Mouse (Mus musculus): ENCODE data around the gene Shd. TPM values are rescaled to one million over a fixed set of nuclear protein-coding genes. Genes with fewer than 3 reads are reported as not detected.

Gene Shd
- polyA plus RNA-seq, 1 experiment from 2014 or later, result 32.9 TPM

- Histone ChIP-seq H3K4me1 (ENCODE audit: control insufficient read depth, insufficient read depth, low read length) (no peaks in the 10 kb centered on the region; the same call in 1 of the 2 replicates), H3K4me2 (ENCODE audit: low read depth, low read length) (no peak overlapping the region), H3K9me3 (replicated peaks; ENCODE audit: control insufficient read depth, low read length) (no peaks in the 10 kb centered on the region), H3K27ac (replicated peaks; ENCODE audit: low read depth, low read length) (no peak overlapping the region), H3K9ac (replicated peaks; ENCODE audit: low read length) (no peak overlapping the region), H3K4me3 (ENCODE audit: low read depth, low read length) (no peak overlapping the region), H3K27me3 (ENCODE audit: control insufficient read depth, insufficient read depth, low read length) (peaks cover 2% of the 10 kb centered on the region; the same call in 1 of the 2 replicates), H3K36me3 (replicated peaks; ENCODE audit: control insufficient read depth, insufficient read depth, low read depth, low read length) (no peaks in the 10 kb centered on the region)
- DNase-seq (ENCODE audit: low spot score) (peak; percentile 78), ATAC-seq (replicated peaks; ENCODE audit: insufficient number of reproducible peaks, low FRiP score, low TSS enrichment, low read depth) (peak; percentile 64; the same call in 1 of the 2 replicates)
- 17% methylated on average over 13 of the region's 13 CpGs for WGBS
Observed at GRCm38 (mm10) chr17:55976255-55976862, 6.1 kb downstream of the Shd start.

- WGBS, result 54% methylated on average over 3 of the region's 3 CpGs
- Histone ChIP-seq H3K4me2 (ENCODE audit: low read depth, low read length) (no peak overlapping the region), H3K9ac (replicated peaks; ENCODE audit: low read length) (no peak overlapping the region; the same call in 1 of the 2 replicates), H3K4me3 (ENCODE audit: low read depth, low read length) (no peak overlapping the region), H3K36me3 (replicated peaks; ENCODE audit: control insufficient read depth, insufficient read depth, low read depth, low read length) (no peaks in the 10 kb centered on the region), H3K4me1 (ENCODE audit: control insufficient read depth, insufficient read depth, low read length) (no peaks in the 10 kb centered on the region), H3K9me3 (replicated peaks; ENCODE audit: control insufficient read depth, low read length) (no peaks in the 10 kb centered on the region), H3K27me3 (ENCODE audit: control insufficient read depth, insufficient read depth, low read length) (no peaks in the 10 kb centered on the region; the same call in 1 of the 2 replicates), H3K27ac (replicated peaks; ENCODE audit: low read depth, low read length) (no peak overlapping the region)
- DNase-seq (ENCODE audit: low spot score), result no peak
- ATAC-seq (replicated peaks; ENCODE audit: insufficient number of reproducible peaks, low FRiP score, low TSS enrichment, low read depth), result no peak
Observed at GRCm38 (mm10) chr17:55977301-55977700, 7.0 kb downstream of the Shd start.

- Histone ChIP-seq H3K4me2 (ENCODE audit: low read depth, low read length) (peak within 1 kb of the TSS; percentile 54), H3K9ac (replicated peaks; ENCODE audit: low read length) (peak within 1 kb of the TSS; percentile 78), H3K27ac (replicated peaks; ENCODE audit: low read depth, low read length) (no peak within 1 kb of the TSS), H3K4me1 (ENCODE audit: control insufficient read depth, insufficient read depth, low read length) (no peaks in the 10 kb centered on the region), H3K27me3 (ENCODE audit: control insufficient read depth, insufficient read depth, low read length) (no peaks in the 10 kb centered on the region), H3K9me3 (replicated peaks; ENCODE audit: control insufficient read depth, low read length) (no peaks in the 10 kb centered on the region), H3K36me3 (replicated peaks; ENCODE audit: control insufficient read depth, insufficient read depth, low read depth, low read length) (no peaks in the 10 kb centered on the region), H3K4me3 (ENCODE audit: low read depth, low read length) (peak within 1 kb of the TSS; percentile 67)
- 9% methylated on average over 33 of the region's 35 CpGs for WGBS
- ATAC-seq (replicated peaks; ENCODE audit: insufficient number of reproducible peaks, low FRiP score, low TSS enrichment, low read depth) (peak; percentile 74), DNase-seq (ENCODE audit: low spot score) (peak; percentile 84)
Observed at GRCm38 (mm10) chr17:55986030-55986961, 16.0 kb downstream of the Shd start, which contains the start of gene Fsd1. Gene Fsd1 (plus strand): TSS chr17:55986509.

DNA sequence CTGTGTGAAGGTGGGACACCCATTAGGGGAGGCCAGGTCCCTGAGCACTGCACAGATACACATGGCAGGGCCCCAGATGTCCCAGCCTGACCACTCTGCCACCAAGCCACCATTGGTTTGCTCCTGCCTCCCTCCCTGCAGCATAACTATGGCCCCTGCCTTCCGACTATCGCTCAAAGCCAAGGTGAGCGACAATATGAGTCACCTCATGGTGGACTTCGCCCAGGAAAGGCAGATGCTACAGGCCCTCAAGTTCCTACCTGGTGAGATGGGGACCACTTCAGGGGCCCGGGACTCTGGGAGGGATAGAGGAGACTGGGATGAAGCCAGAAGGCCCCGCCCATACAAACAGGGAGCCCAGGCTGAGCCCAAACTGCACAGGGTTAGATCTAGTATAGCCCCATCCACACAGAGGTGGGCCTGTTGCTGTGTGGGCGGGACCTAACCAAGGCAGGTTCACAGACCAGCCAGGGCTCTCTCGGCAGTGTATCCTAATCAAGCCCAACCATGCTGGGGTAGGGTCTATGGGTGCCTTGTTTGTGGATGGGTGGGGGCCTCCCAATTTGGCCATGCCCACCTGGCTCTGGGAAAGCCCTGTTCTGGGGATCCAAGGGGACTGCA is 20.1 kb downstream of the Shd start:
- Histone ChIP-seq H3K27me3 (ENCODE audit: control insufficient read depth, insufficient read depth, low read length) (no peaks in the 10 kb centered on the region), H3K9ac (replicated peaks; ENCODE audit: low read length) (no peak overlapping the region), H3K4me1 (ENCODE audit: control insufficient read depth, insufficient read depth, low read length) (no peaks in the 10 kb centered on the region), H3K36me3 (replicated peaks; ENCODE audit: control insufficient read depth, insufficient read depth, low read depth, low read length) (peaks cover 3% of the 10 kb centered on the region; the same call in 1 of the 2 replicates), H3K4me3 (ENCODE audit: low read depth, low read length) (no peak overlapping the region), H3K9me3 (replicated peaks; ENCODE audit: control insufficient read depth, low read length) (no peaks in the 10 kb centered on the region), H3K27ac (replicated peaks; ENCODE audit: low read depth, low read length) (no peak overlapping the region), H3K4me2 (ENCODE audit: low read depth, low read length) (no peak overlapping the region)
- DNase-seq (ENCODE audit: low spot score) (no peak), ATAC-seq (replicated peaks; ENCODE audit: insufficient number of reproducible peaks, low FRiP score, low TSS enrichment, low read depth) (0 out of 2 replicates have a peak, but pooled peaks have one; percentile 21)
- 80% methylated on average over 8 of the region's 8 CpGs for WGBS

GRCm38 (mm10) chr17:55996007-55996406 is 25.7 kb downstream of the Shd start:
- Histone ChIP-seq H3K4me1 (ENCODE audit: control insufficient read depth, insufficient read depth, low read length) (no peaks in the 10 kb centered on the region; the same call in 1 of the 2 replicates), H3K4me3 (ENCODE audit: low read depth, low read length) (no peak overlapping the region), H3K4me2 (ENCODE audit: low read depth, low read length) (no peak overlapping the region), H3K27me3 (ENCODE audit: control insufficient read depth, insufficient read depth, low read length) (peaks cover 3% of the 10 kb centered on the region), H3K9me3 (replicated peaks; ENCODE audit: control insufficient read depth, low read length) (no peaks in the 10 kb centered on the region), H3K27ac (replicated peaks; ENCODE audit: low read depth, low read length) (no peak overlapping the region), H3K36me3 (replicated peaks; ENCODE audit: control insufficient read depth, insufficient read depth, low read depth, low read length) (peaks cover 3% of the 10 kb centered on the region; the same call in 1 of the 2 replicates), H3K9ac (replicated peaks; ENCODE audit: low read length) (no peak overlapping the region)
- 91% methylated on average over 15 of the region's 15 CpGs for WGBS
- no peak for DNase-seq (ENCODE audit: low spot score)
- no peak for ATAC-seq (replicated peaks; ENCODE audit: insufficient number of reproducible peaks, low FRiP score, low TSS enrichment, low read depth)

DNA sequence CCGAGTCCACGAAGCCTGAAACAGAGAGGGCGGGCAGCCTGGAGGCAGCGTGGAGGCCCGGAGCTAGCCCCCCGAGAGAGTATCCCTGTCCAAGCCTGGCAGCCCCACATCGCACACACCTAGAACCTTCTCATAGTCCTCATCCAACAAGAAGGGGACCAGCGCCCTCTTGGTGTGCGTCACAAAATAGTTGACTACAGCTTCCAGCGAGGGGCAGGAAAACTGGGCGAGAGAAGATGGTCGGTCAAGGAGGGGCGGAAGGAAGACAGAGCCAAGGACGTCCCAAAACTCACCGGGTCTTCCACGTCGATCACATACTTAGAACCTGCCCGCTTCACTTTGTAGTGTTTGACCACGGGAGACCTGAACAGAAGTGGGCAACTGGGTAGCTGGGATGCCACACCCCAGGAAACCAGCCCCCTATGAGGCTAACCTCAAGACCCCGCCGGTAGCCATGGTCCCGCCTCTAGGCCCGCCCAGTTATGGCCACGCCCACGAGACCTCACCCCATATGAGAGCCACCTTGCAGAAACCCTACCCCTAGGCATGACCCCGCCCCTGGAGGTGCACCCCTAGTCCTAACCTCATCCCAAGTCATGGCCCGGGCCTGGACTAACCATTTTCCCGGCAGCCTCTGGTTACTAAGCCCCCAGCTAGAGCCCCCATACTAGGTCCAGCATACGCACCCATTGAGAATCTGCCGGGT is 29.7 kb downstream of the Shd start:
- H3K27me3 ChIP-seq (ENCODE audit: control insufficient read depth, insufficient read depth, low read length), result peaks cover 3% of the 10 kb centered on the region
- WGBS, result 7% methylated on average over 30 of the region's 30 CpGs
- H3K4me2 ChIP-seq (ENCODE audit: low read depth, low read length), result peak overlapping the region; percentile 3
- H3K27ac ChIP-seq (replicated peaks; ENCODE audit: low read depth, low read length), result no peak overlapping the region
- H3K4me1 ChIP-seq (ENCODE audit: control insufficient read depth, insufficient read depth, low read length), result no peaks in the 10 kb centered on the region; the same call in 1 of the 2 replicates
- peak; percentile 25 for ATAC-seq (replicated peaks; ENCODE audit: insufficient number of reproducible peaks, low FRiP score, low TSS enrichment, low read depth)
- H3K9me3 ChIP-seq (replicated peaks; ENCODE audit: control insufficient read depth, low read length), result no peaks in the 10 kb centered on the region
- H3K36me3 ChIP-seq (replicated peaks; ENCODE audit: control insufficient read depth, insufficient read depth, low read depth, low read length), result no peaks in the 10 kb centered on the region
- H3K9ac ChIP-seq (replicated peaks; ENCODE audit: low read length), result no peak overlapping the region; the same call in 1 of the 2 replicates
- peak; percentile 37 for DNase-seq (ENCODE audit: low spot score)
- peak overlapping the region; percentile 18; the same call in 1 of the 2 replicates for H3K4me3 ChIP-seq (ENCODE audit: low read depth, low read length)

- Histone ChIP-seq H3K9ac (replicated peaks; ENCODE audit: low read length) (no peak overlapping the region), H3K27ac (replicated peaks; ENCODE audit: low read depth, low read length) (no peak overlapping the region), H3K27me3 (ENCODE audit: control insufficient read depth, insufficient read depth, low read length) (peaks cover 3% of the 10 kb centered on the region), H3K36me3 (replicated peaks; ENCODE audit: control insufficient read depth, insufficient read depth, low read depth, low read length) (no peaks in the 10 kb centered on the region), H3K4me1 (ENCODE audit: control insufficient read depth, insufficient read depth, low read length) (no peaks in the 10 kb centered on the region; the same call in 1 of the 2 replicates), H3K9me3 (replicated peaks; ENCODE audit: control insufficient read depth, low read length) (no peaks in the 10 kb centered on the region), H3K4me2 (ENCODE audit: low read depth, low read length) (no peak overlapping the region), H3K4me3 (ENCODE audit: low read depth, low read length) (no peak overlapping the region)
- DNase-seq (ENCODE audit: low spot score), result no peak
- 84% methylated on average over 3 of the region's 3 CpGs for WGBS
- no peak for ATAC-seq (replicated peaks; ENCODE audit: insufficient number of reproducible peaks, low FRiP score, low TSS enrichment, low read depth)
Observed at GRCm38 (mm10) chr17:56003000-56003399, 32.7 kb downstream of the Shd start.
